Comparison of ENCODE assay signal across 8 mouse cellular contexts in genomic region chr5:23676156-23677071, GRCm38 (mm10). TPM values are rescaled to one million over a fixed set of nuclear protein-coding genes. Genes with fewer than 3 reads are reported as not detected.
DNase-seq lines count a peak whose midpoint lies in the region; ATAC-seq and TF ChIP-seq lines count a peak whose summit lies in the region.

No protein-coding gene starts in this region.

- TF ChIP-seq CTCF in midbrain, postnatal 0 days (IDR thresholded peaks at IDR 0.05), result no peak

- peak overlapping the region; percentile 81 for H3K4me2 ChIP-seq in forebrain, embryonic 12.5 days
- H3K4me2 ChIP-seq in limb, embryonic 12.5 days, result peak overlapping the region; percentile 78
- peak overlapping the region; percentile 68 for H3K4me2 ChIP-seq in midbrain, postnatal 0 days (ENCODE audit: low read depth, low read length, poor library complexity, severe bottlenecking)

- peak overlapping the region; percentile 84 for H3K9ac ChIP-seq in forebrain, embryonic 12.5 days
- H3K9ac ChIP-seq in limb, embryonic 12.5 days (replicated peaks), result peak overlapping the region; percentile 84
- H3K9ac ChIP-seq in midbrain, postnatal 0 days (replicated peaks; ENCODE audit: low read length, poor library complexity, severe bottlenecking), result peak overlapping the region; percentile 86

- peak; percentile 4 to 10 for DNase-seq in heart, adult 9 months (ENCODE audit: low spot score in 2 of 2)
- DNase-seq in heart, adult 11 months, result no peak
- peak; percentile 29 to 46 for DNase-seq in adrenal gland, postnatal 36 days
- DNase-seq in induced T-regulatory cell, adult 2 months (ENCODE audit: low read depth), result peak; percentile 42
- peak; percentile 53 for DNase-seq in midbrain, postnatal 0 days (ENCODE audit: low spot score)
- no peak for DNase-seq in adipocyte (ENCODE audit: low spot score)

- H3K4me3 ChIP-seq in forebrain, embryonic 12.5 days (replicated peaks), result peak overlapping the region; percentile 92
- peak overlapping the region; percentile 92 for H3K4me3 ChIP-seq in limb, embryonic 12.5 days (replicated peaks)
- H3K4me3 ChIP-seq in midbrain, postnatal 0 days (ENCODE audit: low read depth, low read length), result peak overlapping the region; percentile 86

- WGBS in forebrain, embryonic 12.5 days, result 9% methylated on average over 31 of the region's 41 CpGs
- 8% methylated on average over 40 of the region's 41 CpGs for WGBS in limb, embryonic 12.5 days
- 13% methylated on average over 25 of the region's 41 CpGs for WGBS in midbrain, postnatal 0 days

- no peaks in the 10 kb centered on the region for H3K27me3 ChIP-seq in forebrain, embryonic 12.5 days
- no peaks in the 10 kb centered on the region for H3K27me3 ChIP-seq in limb, embryonic 12.5 days
- no peaks in the 10 kb centered on the region for H3K27me3 ChIP-seq in midbrain, postnatal 0 days (ENCODE audit: insufficient read depth, low read length)

- H3K36me3 ChIP-seq in forebrain, embryonic 12.5 days (replicated peaks), result no peaks in the 10 kb centered on the region
- H3K36me3 ChIP-seq in limb, embryonic 12.5 days, result no peaks in the 10 kb centered on the region
- no peaks in the 10 kb centered on the region for H3K36me3 ChIP-seq in midbrain, postnatal 0 days (ENCODE audit: insufficient read depth, low read length)

- no peaks in the 10 kb centered on the region for H3K9me3 ChIP-seq in forebrain, embryonic 12.5 days
- no peaks in the 10 kb centered on the region for H3K9me3 ChIP-seq in limb, embryonic 12.5 days
- no peaks in the 10 kb centered on the region for H3K9me3 ChIP-seq in midbrain, postnatal 0 days (ENCODE audit: low read length)

- H3K27ac ChIP-seq in forebrain, embryonic 12.5 days, result peak overlapping the region; percentile 82
- peak overlapping the region; percentile 84 for H3K27ac ChIP-seq in limb, embryonic 12.5 days
- H3K27ac ChIP-seq in midbrain, postnatal 0 days (ENCODE audit: low read depth, low read length), result peak overlapping the region; percentile 90

- peaks cover 3% of the 10 kb centered on the region; the same call in 1 of the 2 replicates for H3K4me1 ChIP-seq in forebrain, embryonic 12.5 days
- peaks cover 11% of the 10 kb centered on the region for H3K4me1 ChIP-seq in limb, embryonic 12.5 days (replicated peaks)
- no peaks in the 10 kb centered on the region for H3K4me1 ChIP-seq in midbrain, postnatal 0 days (ENCODE audit: insufficient read depth, low read length)

- peak; percentile 71 for ATAC-seq in forebrain, embryonic 12.5 days (ENCODE audit: low FRiP score)
- no peak for ATAC-seq in limb, embryonic 12.5 days (ENCODE audit: insufficient number of reproducible peaks, insufficient read depth, low FRiP score, low TSS enrichment, low read depth)
- ATAC-seq in midbrain, postnatal 0 days (ENCODE audit: low FRiP score), result peak; percentile 66

RNA-seq across cellular contexts. Expression of gene Srpk2, which starts 8.0 kb away (rescaled TPM):
- 10 to 100 TPM; 46.6 to 47.2 TPM for total RNA-seq in adrenal gland, postnatal 36 days (2021)
- polyA plus RNA-seq in forebrain, embryonic 12.5 days (2016; fragmentation: Nextera tagmentation; extraction: Ambion mirVana), result 71.4 and 78.3 TPM in 2 replicates
- 63.0 and 65.7 TPM in 2 replicates for polyA plus RNA-seq in limb, embryonic 12.5 days (2016; fragmentation: Nextera tagmentation; extraction: Ambion mirVana)
- 69.3 and 85.3 TPM in 2 replicates for total RNA-seq in midbrain, postnatal 0 days (2014; rRNA removed)
- polyA plus RNA-seq in midbrain, postnatal 0 days (2015; fragmentation: Nextera tagmentation; extraction: Ambion mirVana), result 144 and 151 TPM in 2 replicates

Comparison
In these comparisons a context has a peak if more than half of its experiments do, and no peak if none do; other contexts are left out.
1. DNase-seq: peak in heart, adult 9 months (2 of 2), adrenal gland, postnatal 36 days (2 of 2), induced T-regulatory cell, adult 2 months (single experiment) and midbrain, postnatal 0 days (single experiment); none in heart, adult 11 months (single experiment) and adipocyte (single experiment).
2. Peak in every context shown above with its lines, with median percentiles within 50 percentile points of each other: H3K27ac ChIP-seq, H3K4me2 ChIP-seq, H3K4me3 ChIP-seq and H3K9ac ChIP-seq.